Mouse (Mus musculus): ENCODE results near the gene Atg2a.
"Not testable (repeated sequence)": the region's sequence is repeated elsewhere in the genome, so short reads cannot be mapped to it uniquely, and the experiment has no call there.

Atg2a gene

DNA sequence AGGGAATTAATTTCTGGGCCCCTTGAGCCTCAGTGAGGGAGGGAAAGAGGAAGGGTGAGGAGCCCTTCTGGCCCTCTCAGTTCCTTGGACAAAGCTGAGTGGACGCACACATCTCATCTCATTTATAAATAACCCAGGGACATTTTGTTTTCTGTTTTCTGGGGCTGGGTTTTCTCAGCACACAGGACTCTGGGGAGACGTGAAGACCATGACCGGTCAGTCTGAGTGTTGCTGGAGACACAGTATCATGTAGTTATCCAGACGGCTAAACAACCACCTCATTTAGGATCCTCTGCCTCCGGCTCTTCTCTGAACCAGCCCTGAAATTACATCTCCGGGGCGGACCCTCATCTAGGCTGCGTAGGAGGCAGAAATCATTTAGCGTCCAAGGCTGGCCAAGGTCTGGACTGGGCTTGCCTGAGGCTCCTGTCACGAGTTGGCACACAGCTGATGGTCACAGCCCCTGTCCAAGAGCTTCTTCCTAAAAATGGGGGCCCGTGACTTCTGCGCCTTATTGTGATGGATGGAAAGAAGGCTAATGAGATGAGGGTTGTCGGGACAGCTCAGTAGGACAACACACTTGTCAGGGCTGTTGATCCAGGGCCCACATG lies 32.6 kb downstream of the Atg2a start:
- in situ Hi-C loops (cut with MboI, MseI): loop anchor here in 1 of 2 experiments (5.0 kb wide), 1 partner anchor 33 kb away; the partner anchor contains the start of gene Cdc42bpg

DNA sequence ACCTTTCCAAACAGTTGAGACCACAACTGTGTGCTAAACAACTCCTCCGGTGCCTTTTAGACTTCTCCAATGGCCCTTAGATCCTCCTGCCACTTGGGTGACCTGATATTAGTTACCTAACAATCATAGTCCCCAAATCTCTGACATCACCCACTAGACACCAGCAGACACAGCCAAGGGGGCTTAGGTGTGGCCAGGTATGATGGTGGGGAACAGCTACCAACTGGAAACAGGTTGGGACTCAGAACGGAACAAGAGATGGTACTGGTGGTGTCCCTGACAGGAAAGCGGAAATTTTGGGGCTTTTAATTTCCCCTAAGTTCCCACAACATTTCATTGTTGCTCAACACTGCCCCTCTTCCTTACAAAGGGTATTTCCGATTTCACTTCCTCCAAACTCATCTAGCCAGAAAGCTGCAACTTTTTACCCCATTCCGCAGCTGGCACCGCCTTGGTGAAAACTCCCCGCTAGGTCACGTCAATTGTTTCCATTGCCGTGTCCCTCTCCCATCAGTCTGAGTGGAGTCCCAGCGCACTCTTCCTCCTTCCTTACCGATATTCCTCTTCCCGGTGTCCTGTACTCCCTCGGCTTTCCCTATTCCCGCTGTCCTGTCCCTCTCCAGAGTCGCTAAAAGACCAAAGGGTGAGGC lies 34.4 kb downstream of the Atg2a start:
- in situ Hi-C loops (cut with MboI, MseI): no loop called here

DNA sequence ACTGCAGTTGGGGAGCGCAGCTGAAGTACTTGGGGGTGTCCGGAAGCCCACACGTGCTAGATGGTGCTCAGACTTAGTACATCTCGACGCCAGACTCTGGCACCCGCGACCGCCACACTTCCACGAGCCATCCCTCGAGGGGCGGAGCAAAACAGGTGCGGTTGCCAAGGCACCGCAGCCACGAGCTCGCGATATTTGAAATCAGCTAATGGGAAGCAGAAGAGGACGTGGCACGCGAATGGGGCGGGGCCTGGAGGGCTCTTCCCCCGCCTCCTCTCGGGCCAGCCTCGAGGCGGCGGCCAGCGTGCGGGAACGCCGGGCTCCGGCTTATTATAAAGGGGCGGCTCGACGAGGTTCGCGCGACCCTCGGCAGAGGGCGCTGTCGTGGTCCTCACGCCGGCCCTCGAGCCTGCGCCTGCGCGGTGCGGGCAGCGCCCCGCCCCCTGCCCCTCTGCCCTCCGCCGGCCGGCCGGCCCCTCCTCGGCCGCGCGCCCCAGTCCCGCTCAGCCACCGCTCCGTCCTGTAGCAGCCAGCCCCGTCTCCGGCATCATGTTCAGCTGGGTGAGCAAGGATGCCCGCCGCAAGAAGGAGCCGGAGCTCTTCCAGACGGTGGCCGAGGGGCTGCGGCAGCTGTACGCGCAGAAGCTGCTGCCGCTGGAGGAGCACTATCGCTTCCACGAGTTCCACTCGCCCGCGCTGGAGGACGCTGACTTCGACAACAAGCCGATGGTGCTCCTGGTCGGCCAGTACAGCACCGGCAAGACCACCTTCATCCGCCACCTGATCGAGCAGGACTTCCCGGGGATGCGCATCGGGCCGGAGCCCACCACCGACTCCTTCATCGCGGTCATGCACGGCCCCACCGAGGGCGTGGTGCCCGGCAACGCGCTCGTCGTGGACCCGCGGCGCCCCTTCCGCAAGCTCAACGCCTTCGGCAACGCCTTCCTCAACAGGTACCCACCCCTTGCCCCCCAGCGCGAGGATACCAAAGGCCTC lies 35.3 kb downstream of the Atg2a start, which contains the start of gene Ehd1:
Gene Ehd1 (plus strand): TSS at position 300 of the 996 bp plus-strand sequence.
- in situ Hi-C loops (cut with MboI, MseI): no loop called here

DNA sequence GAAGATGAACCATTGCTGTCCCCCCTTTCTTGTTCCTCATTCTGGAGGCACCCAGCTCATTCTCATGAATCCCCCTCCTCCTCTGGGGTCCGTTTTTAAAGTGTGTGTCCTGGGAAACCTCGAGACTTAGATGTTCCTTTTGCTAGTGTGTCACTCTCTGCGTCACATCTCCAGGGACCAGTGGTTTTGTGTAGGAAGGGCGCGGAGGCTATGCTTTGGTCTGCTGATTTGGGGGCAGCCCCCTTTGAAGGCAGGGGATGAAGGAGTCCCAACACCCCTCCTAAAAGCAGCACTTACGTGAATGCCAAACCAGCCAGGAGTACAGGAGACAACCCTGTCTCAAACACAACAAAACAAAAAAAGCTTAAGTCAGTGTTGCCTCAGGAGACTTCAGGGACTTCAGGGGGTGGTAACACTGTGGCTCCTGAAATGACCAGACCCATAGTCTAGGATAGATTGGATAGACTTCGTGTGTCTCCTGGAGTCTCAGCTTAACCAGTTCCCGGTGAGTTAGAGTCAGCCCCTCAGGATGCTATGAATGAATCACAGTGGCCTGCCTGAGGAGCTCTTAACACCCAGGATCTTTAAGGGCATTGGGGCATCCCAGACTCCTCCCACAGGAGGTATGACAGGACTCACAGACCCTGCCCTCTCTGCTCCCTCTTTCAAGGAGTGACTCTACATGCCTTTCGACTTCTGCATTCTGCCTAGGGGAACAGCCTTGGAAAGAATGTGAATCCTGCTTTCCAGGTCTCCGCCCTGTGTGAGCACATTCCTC lies 36.4 kb downstream of the Atg2a start:
- in situ Hi-C loops (cut with MboI, MseI): no loop called here

DNA sequence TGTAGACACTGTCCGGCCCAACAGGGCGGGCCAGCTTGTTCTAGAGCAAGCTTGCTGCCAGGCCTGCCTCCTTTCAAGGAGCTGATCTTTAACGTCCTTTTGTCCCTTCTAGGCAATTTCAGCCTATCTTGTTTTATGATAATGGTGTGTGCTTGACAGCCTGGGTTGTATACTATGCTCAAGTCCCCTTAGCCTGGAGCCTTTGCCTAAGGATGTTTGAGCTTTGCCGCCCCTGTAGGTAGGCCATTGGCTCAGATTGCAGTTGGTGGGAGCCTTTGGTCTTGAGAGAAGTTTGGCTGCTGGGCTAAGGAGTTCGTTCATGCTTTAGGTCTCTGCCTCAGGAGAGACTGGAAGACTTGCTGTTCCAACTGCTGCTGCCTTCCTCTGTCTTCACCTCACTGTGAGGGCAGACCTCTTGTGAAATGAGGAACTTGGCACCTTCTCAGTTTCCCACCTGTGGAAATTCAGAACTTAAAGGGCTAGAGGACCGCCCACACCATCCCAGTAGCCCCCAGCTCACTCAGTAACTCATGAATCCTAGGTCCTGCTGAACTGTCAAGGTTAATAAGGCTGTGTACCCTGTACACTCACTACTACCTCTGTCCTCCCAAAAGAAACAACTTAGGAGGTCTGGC lies 37.1 kb downstream of the Atg2a start:
- in situ Hi-C loops (cut with MboI, MseI): no loop called here

DNA sequence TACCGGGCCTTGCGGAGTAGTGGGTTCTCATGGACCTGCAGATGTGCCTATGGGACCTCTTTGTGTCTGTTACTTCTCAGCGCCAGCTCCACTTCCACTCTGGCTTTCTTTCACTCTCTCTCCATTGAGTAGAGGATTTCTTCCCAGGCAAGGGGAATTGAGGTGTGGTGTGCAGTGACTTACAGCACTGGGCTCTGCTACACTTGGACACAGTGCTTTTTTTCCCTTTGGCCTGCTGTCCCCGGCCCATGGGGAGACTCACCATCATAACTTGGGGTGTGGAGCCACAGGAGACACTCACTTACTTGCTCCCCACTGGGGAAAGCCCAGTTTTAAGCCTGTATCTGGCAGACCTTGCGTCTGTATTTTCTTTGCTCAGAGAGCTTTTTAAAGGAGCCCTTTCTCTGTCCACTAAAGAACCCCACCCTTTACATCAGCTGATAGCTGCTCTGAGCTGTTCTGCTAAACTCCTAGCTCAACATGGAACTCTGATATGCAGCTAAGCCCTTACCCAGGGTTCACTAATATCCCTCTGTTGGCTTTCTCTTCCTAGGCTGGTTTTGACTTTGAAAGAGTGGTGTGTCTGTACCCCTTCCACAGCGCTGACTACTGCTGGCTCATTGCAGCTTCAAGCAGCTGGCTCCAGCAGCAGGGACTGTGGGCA lies 38.1 kb downstream of the Atg2a start:
- in situ Hi-C loops (cut with MboI, MseI): no loop called here

DNA sequence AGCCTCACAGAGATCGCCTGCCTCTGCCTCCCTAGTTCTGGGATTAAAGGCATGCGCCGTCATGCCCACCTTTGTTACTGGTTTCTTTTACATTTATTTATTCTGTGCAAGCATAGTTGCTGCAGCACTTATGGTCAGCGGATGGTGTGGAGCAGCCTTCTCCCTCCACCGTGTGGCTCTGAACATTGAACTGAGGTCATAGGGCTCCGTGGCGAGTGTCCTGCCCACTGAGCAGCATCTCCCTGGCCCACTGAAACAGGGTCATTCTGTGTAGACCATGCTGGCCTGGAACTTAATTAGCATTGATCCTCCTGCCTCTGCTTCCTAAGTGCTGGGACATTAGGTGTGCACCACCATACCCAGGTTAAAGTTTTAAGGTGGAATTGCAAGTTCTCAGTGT lies 39.1 kb downstream of the Atg2a start:
- in situ Hi-C loops (cut with MboI, MseI): no loop called here

DNA sequence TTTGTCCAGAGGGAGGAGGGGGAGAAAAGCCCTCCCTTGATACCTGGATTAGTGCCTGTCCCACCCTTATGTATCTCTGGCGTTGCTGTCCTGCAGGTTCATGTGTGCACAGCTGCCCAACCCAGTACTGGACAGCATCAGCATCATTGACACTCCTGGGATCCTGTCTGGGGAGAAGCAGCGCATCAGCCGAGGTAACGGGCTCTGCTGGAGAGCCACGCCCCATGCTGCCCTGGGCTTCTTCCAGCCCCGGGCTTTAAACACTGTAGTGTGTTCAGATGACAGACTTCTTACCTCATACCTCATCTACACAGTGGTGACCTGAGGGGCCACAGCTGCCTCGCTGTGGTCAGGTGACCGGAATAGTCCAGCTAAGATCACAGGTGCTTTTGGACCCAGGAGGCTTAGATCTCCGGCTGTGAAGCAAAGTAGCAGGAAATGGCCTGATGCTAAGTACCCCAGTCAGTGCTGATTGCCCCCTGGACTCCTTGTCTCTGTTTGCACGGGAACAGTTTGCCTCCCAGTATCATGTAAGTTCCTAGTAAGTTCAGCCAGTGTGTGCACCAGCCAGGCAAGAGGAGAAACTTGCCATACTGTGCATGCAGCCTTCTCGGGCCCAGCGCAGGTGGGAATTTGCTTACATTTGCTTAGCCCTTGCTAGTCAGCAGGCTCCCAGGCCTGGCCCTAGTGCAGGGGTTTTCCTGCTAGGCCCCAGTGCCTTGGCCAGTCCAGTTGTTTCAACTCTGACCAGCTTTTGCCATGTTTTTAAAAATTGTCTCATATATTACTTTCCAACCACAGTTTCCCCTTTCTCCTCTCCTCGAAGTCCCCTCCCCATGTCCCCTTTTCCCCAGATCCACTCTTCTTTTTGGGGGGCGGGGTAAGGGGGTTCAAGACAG lies 39.9 kb downstream of the Atg2a start:
- in situ Hi-C loops (cut with MboI, MseI): no loop called here

DNA sequence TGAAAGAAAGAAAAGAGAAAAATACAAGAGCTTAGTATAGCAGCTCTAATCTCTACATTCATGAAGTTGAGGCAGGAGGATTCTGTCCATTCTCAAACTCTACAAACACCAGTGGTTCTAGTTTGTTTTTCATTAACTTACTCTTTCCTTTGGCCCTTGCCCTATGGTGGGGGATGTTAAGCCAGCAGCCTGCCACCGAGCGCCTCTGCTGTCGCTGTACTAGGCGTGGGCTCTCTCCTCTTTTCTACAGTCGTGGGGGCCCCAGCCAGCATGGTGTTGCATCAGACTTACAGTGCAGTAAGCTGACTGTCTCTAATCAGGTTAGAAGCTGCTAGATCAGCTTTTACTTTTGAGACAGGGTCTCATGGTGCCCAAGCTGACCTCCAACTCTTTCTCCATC lies 41.5 kb downstream of the Atg2a start:
- in situ Hi-C loops (cut with MboI, MseI): no loop called here

DNA sequence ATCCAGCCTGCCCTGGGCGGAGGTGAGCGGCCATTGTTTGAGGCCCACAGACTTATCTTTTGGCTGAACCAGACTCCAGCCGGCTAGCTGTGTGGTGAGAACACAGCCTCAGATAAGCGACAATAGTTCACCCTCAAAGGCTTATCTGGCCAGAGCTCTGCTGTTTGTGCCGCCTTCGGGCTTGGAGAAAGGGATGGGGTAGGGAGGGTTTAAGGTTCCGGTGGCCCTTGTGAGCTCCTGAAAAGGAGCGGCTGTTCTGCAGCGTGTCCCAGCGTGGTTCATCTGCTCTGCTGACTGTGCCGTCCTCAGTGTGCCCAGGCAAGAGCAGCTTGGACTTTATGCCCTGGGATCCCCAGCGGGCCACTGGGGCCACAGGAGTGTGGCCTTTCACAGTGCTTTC lies 43.0 kb downstream of the Atg2a start:
- in situ Hi-C loops (cut with MboI, MseI): no loop called here

DNA sequence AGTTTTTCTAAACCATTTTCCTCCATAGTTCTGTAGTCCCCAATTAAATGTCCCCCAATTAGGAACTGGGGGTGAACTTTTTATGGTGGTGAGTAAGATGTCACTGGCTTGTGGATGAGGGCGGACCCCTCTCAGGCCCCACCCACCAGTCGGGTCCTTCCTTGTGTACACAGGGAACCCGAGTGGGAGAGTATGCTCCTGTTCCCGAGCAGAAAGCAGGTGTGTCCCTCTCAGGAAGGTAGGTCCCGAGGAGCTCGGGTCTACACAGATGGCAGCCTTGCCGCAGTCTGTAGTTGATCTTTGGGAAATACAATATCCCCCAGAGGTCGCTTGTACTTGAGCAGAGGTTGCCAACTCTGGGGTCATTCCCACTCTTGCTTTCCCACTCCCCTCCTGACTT lies 43.8 kb downstream of the Atg2a start:
- in situ Hi-C loops (cut with MboI, MseI): no loop called here

DNA sequence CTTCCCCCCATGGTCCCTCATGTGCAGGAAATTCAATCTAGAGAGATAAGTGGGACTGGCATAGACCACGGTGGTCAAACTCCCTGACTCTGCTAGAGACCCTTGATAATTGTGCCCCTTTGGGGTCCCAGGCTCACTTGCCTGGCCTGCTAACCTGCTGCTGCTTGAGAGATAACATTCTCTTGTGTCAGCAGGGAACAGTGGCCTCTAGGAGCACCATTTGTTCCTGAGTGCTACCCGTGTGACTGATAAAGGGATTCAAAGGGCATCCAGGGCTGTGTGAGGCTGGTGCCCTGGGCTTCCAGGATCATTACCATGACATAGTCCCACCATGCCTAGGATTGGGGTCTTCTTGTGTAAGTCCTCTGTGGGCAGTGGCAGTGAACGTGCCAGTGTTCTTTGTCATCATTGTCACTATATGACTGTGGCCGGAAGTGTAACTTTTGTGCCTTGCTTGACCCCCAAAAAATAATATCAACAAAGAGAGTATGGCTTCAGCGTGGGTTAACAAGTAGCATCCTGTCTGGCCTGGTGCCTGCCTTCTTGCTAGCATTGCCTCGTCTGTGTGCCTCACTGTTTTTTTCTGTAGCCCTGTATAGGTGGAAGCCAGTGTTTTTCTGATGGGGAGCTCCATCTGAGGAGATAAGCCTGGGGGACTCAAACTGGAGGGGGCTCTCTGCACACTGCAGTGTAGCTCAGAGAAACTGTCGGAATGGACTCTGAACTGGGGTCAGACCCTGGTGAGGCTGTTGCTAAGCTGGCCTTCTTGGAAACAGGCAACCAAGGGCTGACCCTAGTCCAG lies 44.4 kb downstream of the Atg2a start:
- in situ Hi-C loops (cut with MboI, MseI): no loop called here

DNA sequence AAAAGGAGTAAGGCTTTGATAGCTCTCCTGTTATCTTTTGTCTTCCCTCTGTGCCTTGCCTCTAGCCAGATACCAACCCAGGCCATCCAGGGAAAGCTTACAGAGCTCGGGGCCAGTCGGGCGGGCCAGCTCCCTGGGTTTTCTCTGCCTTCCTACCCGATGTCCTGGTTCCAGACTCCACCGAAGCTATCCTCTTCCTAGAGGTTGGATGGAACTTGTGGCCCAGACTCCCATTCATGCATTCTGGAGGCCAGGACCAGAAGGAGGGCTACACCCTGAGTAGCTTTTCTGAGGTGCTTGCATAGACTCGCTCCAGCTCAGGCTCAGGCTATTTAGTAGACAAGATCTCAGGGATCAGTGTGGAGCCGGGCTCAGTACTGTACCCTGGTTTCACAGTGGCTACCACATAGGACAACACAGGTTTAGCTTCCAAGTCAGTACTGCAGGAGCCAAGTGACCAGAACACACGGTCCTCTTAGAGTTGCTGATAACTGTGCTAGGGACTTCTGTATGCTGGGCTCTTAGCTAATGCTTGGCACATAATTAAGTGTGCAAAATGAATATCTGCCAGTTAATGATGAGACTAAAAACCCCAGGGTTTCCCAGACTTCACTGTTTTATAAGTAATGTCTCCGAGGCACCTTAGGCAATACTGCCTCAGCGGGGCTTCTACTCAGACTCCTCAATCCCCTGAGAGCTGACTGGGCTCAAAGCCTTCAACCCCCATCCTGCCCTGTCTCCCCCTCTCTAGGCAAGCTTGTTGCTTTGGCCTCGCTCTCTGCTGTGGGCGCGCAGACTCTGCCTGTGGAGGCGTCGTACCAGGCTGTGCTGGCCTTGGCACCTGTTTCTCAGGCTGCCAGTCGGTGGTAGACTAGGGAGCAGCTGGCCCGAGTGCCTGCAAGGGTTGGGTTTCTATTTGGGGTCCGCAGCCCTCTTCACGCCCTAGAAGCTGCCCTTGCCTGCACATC lies 45.2 kb downstream of the Atg2a start:
- in situ Hi-C loops (cut with MboI, MseI): no loop called here

DNA sequence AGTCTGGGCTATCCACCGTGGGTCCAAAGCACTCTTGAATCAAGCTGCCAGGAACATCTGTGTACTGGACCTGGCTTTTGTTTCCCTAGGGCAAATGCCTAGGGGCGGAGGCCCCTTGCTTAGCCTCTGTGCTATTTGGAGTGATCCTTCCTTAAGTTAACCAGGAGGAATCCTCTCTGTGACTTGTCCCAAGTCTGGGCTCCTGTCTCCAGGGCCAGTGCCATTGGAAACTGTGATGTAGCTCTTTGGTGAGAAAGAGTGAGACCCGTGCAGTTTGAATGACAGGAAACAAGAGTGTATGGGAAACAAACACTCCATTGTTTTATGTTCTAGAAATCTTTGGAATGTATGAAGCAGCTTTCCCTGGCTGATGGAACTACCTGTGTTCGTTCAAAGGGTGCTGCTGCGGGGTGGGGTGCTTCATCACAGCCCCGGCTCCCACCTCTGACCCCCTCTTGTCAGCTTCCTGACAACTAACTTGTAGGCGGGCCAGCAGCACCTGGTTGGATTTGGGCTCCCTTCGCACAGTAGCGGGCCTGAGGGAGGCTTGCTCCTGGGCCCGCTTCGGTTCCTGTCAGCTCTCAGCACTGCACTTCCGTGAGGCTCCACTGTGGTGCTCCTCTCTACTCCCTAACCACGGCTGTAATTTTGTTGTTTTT lies 46.9 kb downstream of the Atg2a start:
- in situ Hi-C loops (cut with MboI, MseI): no loop called here

DNA sequence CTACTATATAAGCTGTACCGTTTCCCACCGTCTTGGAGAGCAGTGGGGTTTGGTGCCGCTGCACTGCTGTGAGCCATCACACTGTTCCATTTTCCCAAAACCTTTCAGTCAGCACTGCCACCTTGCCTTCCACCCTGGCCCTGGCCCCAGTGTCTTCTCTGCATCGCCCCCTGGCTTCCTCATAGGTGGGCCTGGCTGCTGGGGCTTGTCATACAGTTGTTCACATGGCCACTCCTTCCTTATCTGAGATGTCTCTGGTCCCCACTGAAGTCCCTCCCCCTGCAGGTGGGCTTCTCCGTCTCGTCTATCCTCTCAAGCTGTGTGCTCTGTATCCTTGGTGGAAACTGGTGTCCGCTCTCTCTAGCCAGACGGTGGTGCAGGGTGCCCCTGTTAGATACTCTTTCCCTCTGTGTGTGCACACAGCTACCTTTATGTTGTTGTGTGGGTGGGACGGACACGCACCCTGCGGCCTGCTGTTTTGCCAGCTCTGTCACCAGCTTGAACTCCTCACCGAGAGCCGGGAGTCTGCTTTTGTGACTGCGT lies 48.3 kb downstream of the Atg2a start:
- in situ Hi-C loops (cut with MboI, MseI): no loop called here

DNA sequence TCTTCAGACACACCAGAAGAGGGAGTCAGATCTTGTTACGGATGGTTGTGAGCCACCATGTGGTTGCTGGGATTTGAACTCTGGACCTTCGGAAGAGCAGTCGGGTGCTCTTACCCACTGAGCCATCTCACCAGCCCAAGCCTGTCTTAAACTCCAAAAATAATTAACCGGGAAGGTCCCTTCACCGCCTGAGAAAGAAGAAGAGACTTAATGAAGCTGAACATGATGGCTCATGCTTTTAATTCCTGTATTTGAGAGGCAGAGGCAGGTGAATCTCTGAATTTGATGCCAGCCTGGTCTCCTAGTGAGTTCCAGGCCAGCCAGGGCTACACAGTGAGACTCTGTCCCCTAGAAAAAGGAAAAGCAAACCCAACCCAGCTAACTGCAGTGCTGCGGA lies 49.2 kb downstream of the Atg2a start:
- in situ Hi-C loops (cut with MboI, MseI): not testable (repeated sequence)
